Mouse (Mus musculus) thymus, adult 2 months (tissue): ENCODE data around the gene Cept1.

ENCODE experiments used
- CTCF ChIP-seq: fragments of 200-500 bp; IDR thresholded peaks from 2 replicates; pipeline ENCODE4 v1.5.1; 2012; ENCODE audit warnings: mild to moderate bottlenecking, control low read depth, low read length, moderate library complexity, borderline replicate concordance; ENCODE audit not compliant: control insufficient read depth, poor library complexity, insufficient read depth; ENCODE audit errors: extremely low read depth
- POLR2A ChIP-seq: fragments of 200-500 bp; IDR thresholded peaks from 2 replicates; pipeline ENCODE4 v1.6.1; 2012; ENCODE audit warnings: mild to moderate bottlenecking, low read length, control low read depth, moderate library complexity; ENCODE audit not compliant: control insufficient read depth, poor library complexity, insufficient read depth; ENCODE audit errors: extremely low read depth

DNA sequence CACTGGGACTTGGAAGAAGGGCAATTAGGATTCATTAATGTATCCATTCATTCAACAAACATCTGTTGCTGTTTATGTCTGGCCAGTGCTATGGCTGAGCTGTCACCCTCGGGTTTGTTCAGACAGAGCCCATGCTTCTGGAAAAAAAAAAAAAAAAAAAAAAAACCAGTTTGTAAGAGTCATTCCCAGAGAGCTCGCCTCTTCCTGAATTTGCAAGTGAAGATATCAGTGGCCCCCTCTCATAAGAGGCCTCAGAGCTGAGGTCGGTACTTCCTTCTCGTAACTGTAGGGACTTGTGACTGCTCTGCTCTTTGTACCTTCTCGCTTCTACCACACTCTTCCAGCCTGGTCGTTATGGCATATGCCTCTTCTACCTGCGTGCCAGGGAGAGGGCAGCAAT is 64.3 kb downstream of the Cept1 start:
- TF ChIP-seq POLR2A, result no peak
- TF ChIP-seq CTCF, result no peak
